Mouse (Mus musculus): Measurements from ENCODE around the gene Pclo. TPM values are rescaled to one million over a fixed set of nuclear protein-coding genes. Genes with fewer than 3 reads are reported as not detected.
A peak's percentile ranks its signal among the peaks of the same experiment; 100 is the strongest.

The Pclo gene
- polyA plus RNA-seq, 1 experiment from 2014 or later: 2.8 TPM

DNA sequence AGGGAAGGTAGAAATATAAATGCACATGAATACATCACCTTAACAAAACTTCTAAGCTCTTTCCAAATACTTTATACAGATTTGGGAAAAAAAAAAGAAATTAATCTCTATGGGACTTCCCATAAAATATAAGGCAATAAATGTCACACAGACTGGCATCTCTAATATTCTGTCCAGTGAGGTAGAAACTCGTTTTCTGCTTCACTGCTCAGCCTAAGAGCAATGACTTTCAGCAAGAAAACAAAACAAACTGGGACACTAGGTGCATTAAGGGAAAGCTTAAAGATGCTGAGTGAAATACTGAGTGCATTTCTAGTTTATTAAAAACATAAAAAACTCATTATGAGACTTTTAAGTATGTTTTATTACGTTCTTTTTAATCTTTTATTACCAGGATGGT is 190.7 kb downstream of the Pclo start:
- Histone ChIP-seq H3K36me3 (ENCODE audit: control insufficient read depth, insufficient read depth, low read length) (no peaks in the 10 kb centered on the region), H3K4me3 (ENCODE audit: low read depth, low read length) (no peak overlapping the region), H3K4me1 (ENCODE audit: control insufficient read depth, insufficient read depth, low read length) (no peaks in the 10 kb centered on the region), H3K27me3 (ENCODE audit: control insufficient read depth, insufficient read depth, low read length) (no peaks in the 10 kb centered on the region), H3K4me2 (ENCODE audit: low read depth) (no peak overlapping the region), H3K9ac (ENCODE audit: low read length) (no peak overlapping the region), H3K27ac (ENCODE audit: low read depth, low read length) (no peak overlapping the region), H3K9me3 (ENCODE audit: control insufficient read depth, low read length) (no peaks in the 10 kb centered on the region)
- DNase-seq (ENCODE audit: low spot score): no peak
- 61% methylated on average over 2 of the region's 2 CpGs for WGBS
- ATAC-seq (ENCODE audit: insufficient read depth, low FRiP score, low TSS enrichment): no peak

GRCm38 (mm10) chr5:14707311-14707710 is 192.6 kb downstream of the Pclo start:
- H3K27ac ChIP-seq (ENCODE audit: low read depth, low read length): no peak overlapping the region
- no peak for DNase-seq (ENCODE audit: low spot score)
- no peak overlapping the region for H3K4me3 ChIP-seq (ENCODE audit: low read depth, low read length)
- WGBS: 76% methylated on average over 4 of the region's 4 CpGs
- ATAC-seq (ENCODE audit: insufficient read depth, low FRiP score, low TSS enrichment): peak; percentile 18; the same call in 1 of the 2 replicates
- no peaks in the 10 kb centered on the region for H3K9me3 ChIP-seq (ENCODE audit: control insufficient read depth, low read length)
- H3K36me3 ChIP-seq (ENCODE audit: control insufficient read depth, insufficient read depth, low read length): no peaks in the 10 kb centered on the region
- H3K27me3 ChIP-seq (ENCODE audit: control insufficient read depth, insufficient read depth, low read length): no peaks in the 10 kb centered on the region
- H3K4me1 ChIP-seq (ENCODE audit: control insufficient read depth, insufficient read depth, low read length): no peaks in the 10 kb centered on the region
- no peak overlapping the region for H3K9ac ChIP-seq (ENCODE audit: low read length)
- no peak overlapping the region for H3K4me2 ChIP-seq (ENCODE audit: low read depth)

GRCm38 (mm10) chr5:14723576-14723975 is 208.9 kb downstream of the Pclo start:
- 90% methylated on average over 3 of the region's 3 CpGs for WGBS
- ATAC-seq (ENCODE audit: insufficient read depth, low FRiP score, low TSS enrichment): no peak

DNA sequence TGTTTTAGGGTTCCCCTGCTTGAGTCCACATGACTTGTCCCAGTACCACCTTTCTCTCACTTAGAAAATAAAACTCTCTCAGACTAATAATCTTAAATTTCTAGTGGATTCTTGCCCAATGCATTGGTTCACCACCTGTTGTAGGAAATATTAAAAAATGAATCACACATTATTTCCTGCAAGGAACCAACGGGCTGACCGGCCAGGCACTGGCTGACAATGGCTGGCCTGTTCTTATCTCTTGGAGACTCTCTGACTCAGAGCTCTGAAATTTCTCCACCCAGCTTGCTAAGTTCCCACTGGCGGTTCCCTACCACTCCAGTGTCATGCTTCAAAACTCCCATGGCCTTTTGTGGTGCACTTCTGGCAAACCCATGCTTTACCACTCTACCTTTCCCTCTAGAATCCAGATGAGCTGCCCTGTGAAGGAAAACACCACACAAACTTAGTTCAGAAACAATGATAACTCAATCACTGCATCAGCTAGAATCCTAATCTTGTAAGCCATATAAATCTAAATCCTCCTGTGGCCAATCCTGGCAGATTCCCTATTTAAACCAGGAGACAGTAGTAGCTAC is 214.0 kb downstream of the Pclo start:
- H3K36me3 ChIP-seq (ENCODE audit: control insufficient read depth, insufficient read depth, low read length): no peaks in the 10 kb centered on the region
- H3K27ac ChIP-seq (ENCODE audit: low read depth, low read length): no peak overlapping the region
- no peaks in the 10 kb centered on the region for H3K27me3 ChIP-seq (ENCODE audit: control insufficient read depth, insufficient read depth, low read length)
- ATAC-seq (ENCODE audit: insufficient read depth, low FRiP score, low TSS enrichment) (no peak), DNase-seq (ENCODE audit: low spot score) (no peak)
- no peaks in the 10 kb centered on the region for H3K9me3 ChIP-seq (ENCODE audit: control insufficient read depth, low read length)
- no peaks in the 10 kb centered on the region for H3K4me1 ChIP-seq (ENCODE audit: control insufficient read depth, insufficient read depth, low read length)
- H3K9ac ChIP-seq (ENCODE audit: low read length): no peak overlapping the region
- WGBS: 86% methylated on average over 3 of the region's 3 CpGs
- no peak overlapping the region for H3K4me2 ChIP-seq (ENCODE audit: low read depth)
- no peak overlapping the region for H3K4me3 ChIP-seq (ENCODE audit: low read depth, low read length)

More at GRCm38 (mm10) chr5:14723576-14723975, 208.9 kb downstream of the Pclo start:
- Histone ChIP-seq H3K9ac (ENCODE audit: low read length) (no peak overlapping the region), H3K36me3 (ENCODE audit: control insufficient read depth, insufficient read depth, low read length) (no peaks in the 10 kb centered on the region), H3K4me3 (ENCODE audit: low read depth, low read length) (no peak overlapping the region), H3K27ac (ENCODE audit: low read depth, low read length) (no peak overlapping the region), H3K9me3 (ENCODE audit: control insufficient read depth, low read length) (no peaks in the 10 kb centered on the region), H3K4me2 (ENCODE audit: low read depth) (no peak overlapping the region), H3K4me1 (ENCODE audit: control insufficient read depth, insufficient read depth, low read length) (no peaks in the 10 kb centered on the region), H3K27me3 (ENCODE audit: control insufficient read depth, insufficient read depth, low read length) (no peaks in the 10 kb centered on the region)
- DNase-seq (ENCODE audit: low spot score): no peak

- no peak for ATAC-seq (ENCODE audit: insufficient read depth, low FRiP score, low TSS enrichment)
- no peak overlapping the region for H3K4me2 ChIP-seq (ENCODE audit: low read depth)
These were observed 236.2 kb downstream of the Pclo start for GRCm38 (mm10) chr5:14750882-14751281.

GRCm38 (mm10) chr5:14766686-14767085 is 252.0 kb downstream of the Pclo start:
- Histone ChIP-seq H3K4me1 (ENCODE audit: control insufficient read depth, insufficient read depth, low read length) (no peaks in the 10 kb centered on the region), H3K27me3 (ENCODE audit: control insufficient read depth, insufficient read depth, low read length) (no peaks in the 10 kb centered on the region), H3K4me2 (ENCODE audit: low read depth) (no peak overlapping the region), H3K9me3 (ENCODE audit: control insufficient read depth, low read length) (no peaks in the 10 kb centered on the region), H3K4me3 (ENCODE audit: low read depth, low read length) (no peak overlapping the region), H3K36me3 (ENCODE audit: control insufficient read depth, insufficient read depth, low read length) (no peaks in the 10 kb centered on the region), H3K9ac (ENCODE audit: low read length) (no peak overlapping the region), H3K27ac (ENCODE audit: low read depth, low read length) (no peak overlapping the region)
- DNase-seq (ENCODE audit: low spot score) (no peak), ATAC-seq (ENCODE audit: insufficient read depth, low FRiP score, low TSS enrichment) (no peak)
- whole genome bisulfite sequencing: 91% methylated on average over 11 of the region's 11 CpGs

More at GRCm38 (mm10) chr5:14750882-14751281, 236.2 kb downstream of the Pclo start:
- no peak for DNase-seq (ENCODE audit: low spot score)
- Histone ChIP-seq H3K4me3 (ENCODE audit: low read depth, low read length) (no peak overlapping the region), H3K36me3 (ENCODE audit: control insufficient read depth, insufficient read depth, low read length) (no peaks in the 10 kb centered on the region), H3K4me1 (ENCODE audit: control insufficient read depth, insufficient read depth, low read length) (no peaks in the 10 kb centered on the region), H3K9me3 (ENCODE audit: control insufficient read depth, low read length) (no peaks in the 10 kb centered on the region), H3K9ac (ENCODE audit: low read length) (no peak overlapping the region), H3K27ac (ENCODE audit: low read depth, low read length) (no peak overlapping the region), H3K27me3 (ENCODE audit: control insufficient read depth, insufficient read depth, low read length) (no peaks in the 10 kb centered on the region)

DNA sequence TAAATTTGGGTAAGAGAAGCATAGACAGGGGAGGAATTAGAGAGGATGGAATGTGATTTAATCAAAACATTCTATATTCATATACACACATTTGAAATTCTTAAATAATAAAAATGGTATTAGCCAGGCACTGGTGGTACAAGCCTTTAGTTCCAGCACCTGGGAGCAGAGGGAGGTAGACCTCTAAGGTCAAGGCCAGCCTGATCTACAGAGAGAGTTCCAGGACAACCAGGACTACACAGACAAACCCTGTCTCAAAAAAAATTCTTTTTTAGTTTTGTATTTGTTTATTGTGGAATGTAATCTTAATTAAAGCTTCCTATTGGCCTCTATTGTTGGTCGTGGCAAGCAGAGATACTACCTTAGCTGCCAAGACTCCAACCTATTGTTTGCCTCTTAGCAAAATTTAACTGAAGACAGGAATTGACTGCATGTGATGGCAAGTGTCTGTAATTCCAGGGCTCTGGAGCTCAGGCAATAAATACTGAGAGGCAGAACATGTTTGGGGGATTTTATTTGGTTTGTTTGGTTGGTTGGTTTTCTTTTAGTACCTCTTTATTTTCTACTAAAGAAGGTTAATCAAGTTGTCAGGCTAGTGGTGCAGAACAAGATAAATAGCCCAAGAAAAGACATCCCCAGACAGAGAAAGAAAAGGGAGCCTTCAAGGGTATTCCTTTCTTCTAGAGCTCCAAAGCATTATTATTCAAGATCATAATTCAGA is 267.8 kb downstream of the Pclo start:
- no peak overlapping the region for H3K9ac ChIP-seq (ENCODE audit: low read length)
- H3K4me1 ChIP-seq (ENCODE audit: control insufficient read depth, insufficient read depth, low read length): no peaks in the 10 kb centered on the region
- no peak for DNase-seq (ENCODE audit: low spot score)
- H3K36me3 ChIP-seq (ENCODE audit: control insufficient read depth, insufficient read depth, low read length): no peaks in the 10 kb centered on the region
- no peaks in the 10 kb centered on the region for H3K27me3 ChIP-seq (ENCODE audit: control insufficient read depth, insufficient read depth, low read length)
- no peak overlapping the region for H3K27ac ChIP-seq (ENCODE audit: low read depth, low read length)
- H3K9me3 ChIP-seq (ENCODE audit: control insufficient read depth, low read length): no peaks in the 10 kb centered on the region
- peak; percentile 27; the same call in 1 of the 2 replicates for ATAC-seq (ENCODE audit: insufficient read depth, low FRiP score, low TSS enrichment)
- H3K4me3 ChIP-seq (ENCODE audit: low read depth, low read length): no peak overlapping the region
- WGBS: 45% methylated on average over 1 of the region's 1 CpGs
- no peak overlapping the region for H3K4me2 ChIP-seq (ENCODE audit: low read depth)

DNA sequence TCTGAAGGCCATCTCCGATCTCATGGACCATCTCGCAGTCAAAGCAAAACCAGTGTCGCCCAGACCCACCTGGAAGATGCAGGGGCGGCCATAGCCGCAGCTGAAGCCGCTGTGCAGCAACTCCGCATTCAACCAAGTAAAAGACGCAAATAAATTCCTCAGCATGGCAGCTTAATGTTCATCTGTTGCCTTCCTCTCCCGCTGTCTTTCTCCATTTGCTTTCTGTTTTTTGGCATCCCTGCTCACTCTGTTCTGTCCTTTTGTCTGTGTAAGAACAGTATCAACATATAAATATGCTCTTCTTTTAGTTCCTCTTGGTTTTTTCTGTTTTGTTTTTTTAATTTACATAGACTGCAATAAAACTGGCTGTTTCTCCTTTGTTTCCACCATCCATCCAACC is 279.2 kb downstream of the Pclo start:
- Histone ChIP-seq H3K4me2 (ENCODE audit: low read depth) (no peak overlapping the region), H3K4me1 (ENCODE audit: control insufficient read depth, insufficient read depth, low read length) (no peaks in the 10 kb centered on the region), H3K9ac (ENCODE audit: low read length) (no peak overlapping the region), H3K36me3 (ENCODE audit: control insufficient read depth, insufficient read depth, low read length) (no peaks in the 10 kb centered on the region), H3K4me3 (ENCODE audit: low read depth, low read length) (no peak overlapping the region), H3K9me3 (ENCODE audit: control insufficient read depth, low read length) (no peaks in the 10 kb centered on the region), H3K27me3 (ENCODE audit: control insufficient read depth, insufficient read depth, low read length) (no peaks in the 10 kb centered on the region), H3K27ac (ENCODE audit: low read depth, low read length) (no peak overlapping the region)
- no peak for ATAC-seq (ENCODE audit: insufficient read depth, low FRiP score, low TSS enrichment)
- 90% methylated on average over 9 of the region's 9 CpGs for WGBS
- no peak for DNase-seq (ENCODE audit: low spot score)

DNA sequence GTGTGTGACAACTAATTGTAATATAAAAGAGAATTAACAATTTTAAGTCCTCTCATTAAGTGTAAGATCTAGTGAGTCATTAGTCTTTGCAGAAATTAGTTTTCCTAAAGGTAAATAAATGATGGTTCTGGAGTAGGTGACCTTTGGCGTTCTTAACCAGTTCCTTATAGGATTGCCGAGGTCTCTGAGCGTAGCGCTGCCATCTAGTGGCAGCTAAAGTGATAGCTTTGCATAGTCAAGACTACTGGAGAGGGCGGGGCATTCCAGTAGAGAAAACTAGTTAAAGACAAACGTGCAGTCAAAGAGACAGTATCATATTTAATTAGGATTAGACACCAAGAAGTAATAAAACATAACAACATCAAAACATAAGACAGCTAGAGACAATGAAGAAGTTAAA is 292.4 kb downstream of the Pclo start:
- no peak overlapping the region for H3K27ac ChIP-seq (ENCODE audit: low read depth, low read length)
- no peak overlapping the region for H3K9ac ChIP-seq (ENCODE audit: low read length)
- no peaks in the 10 kb centered on the region for H3K4me1 ChIP-seq (ENCODE audit: control insufficient read depth, insufficient read depth, low read length)
- no peaks in the 10 kb centered on the region for H3K27me3 ChIP-seq (ENCODE audit: control insufficient read depth, insufficient read depth, low read length)
- WGBS: 6% methylated on average over 6 of the region's 6 CpGs
- H3K36me3 ChIP-seq (ENCODE audit: control insufficient read depth, insufficient read depth, low read length): no peaks in the 10 kb centered on the region
- no peak overlapping the region for H3K4me2 ChIP-seq (ENCODE audit: low read depth)
- H3K9me3 ChIP-seq (ENCODE audit: control insufficient read depth, low read length): no peaks in the 10 kb centered on the region
- peak; percentile 67; the same call in 1 of the 2 replicates for ATAC-seq (ENCODE audit: insufficient read depth, low FRiP score, low TSS enrichment)
- no peak overlapping the region for H3K4me3 ChIP-seq (ENCODE audit: low read depth, low read length)
- peak; percentile 69 for DNase-seq (ENCODE audit: low spot score)

Data from neural tube, embryonic 11.5 days (tissue).